17 mouse cellular contexts compared by ENCODE assay signal in the genomic region with DNA sequence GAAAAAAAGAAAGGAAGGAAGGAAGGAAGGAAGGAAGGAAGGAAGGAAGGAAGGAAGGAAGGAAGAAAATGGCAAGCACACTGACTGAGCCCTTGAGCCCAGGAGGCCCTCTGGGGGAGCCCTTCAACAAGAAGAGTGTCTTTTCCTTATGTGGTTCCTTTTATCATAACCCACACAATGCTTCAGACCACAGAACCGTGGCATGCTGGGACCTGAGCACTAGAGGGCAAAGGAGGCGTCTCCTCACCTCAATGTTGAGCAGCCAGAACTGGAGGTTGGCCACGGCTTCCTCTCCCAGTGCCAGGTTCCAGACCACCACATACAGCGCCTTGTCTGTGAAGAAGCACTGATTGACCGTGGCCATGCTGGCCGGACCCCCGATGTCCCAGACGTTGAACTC.
DNase-seq lines count a peak whose midpoint lies in the region; ATAC-seq and TF ChIP-seq lines count a peak whose summit lies in the region.
"Had no signal": no experiment of that assay in that cellular context is flagged by ENCODE, and none has a peak within 500 bp of the region (broad histone marks: within the 10 kb centered on the region; RNA-seq: fewer than 3 reads in every experiment).

No protein-coding gene starts in this region.

- peak; percentile 68 for DNase-seq in thymus, postnatal 0 days (ENCODE audit: low spot score)
- DNase-seq in thymus, adult 18-20 months, result no peak
- no peak for DNase-seq in lung, postnatal 0 days (ENCODE audit: low spot score)
- no peak for DNase-seq in MN1 (ENCODE audit: low spot score)
- DNase-seq in urinary bladder, postnatal 25 days (ENCODE audit: low spot score), result no peak
- DNase-seq: cerebellum, adult 9-11 months; gastrocnemius, postnatal 10 days; kidney, postnatal 4 days; layer of hippocampus, adult 9-11 months had no signal

- TF ChIP-seq POLR2A in myocyte (IDR thresholded peaks at IDR 0.05; ENCODE audit: insufficient read length, low read depth), result no peak

- H3K9ac ChIP-seq in lung, postnatal 0 days (replicated peaks; ENCODE audit: low read depth), result no peak overlapping the region
- H3K9ac ChIP-seq: heart, embryonic 12.5 days; limb, embryonic 15.5 days; midbrain, embryonic 15.5 days had no signal

- TF ChIP-seq CTCF in lung, postnatal 0 days (IDR thresholded peaks at IDR 0.05), result no peak

- no peaks in the 10 kb centered on the region for H3K4me1 ChIP-seq in lung, postnatal 0 days (ENCODE audit: insufficient read depth, low read depth, low read length)

- H3K27me3 ChIP-seq in myocyte (ENCODE audit: control insufficient read depth, insufficient read depth, insufficient read length), result no peaks in the 10 kb centered on the region
- no peaks in the 10 kb centered on the region for H3K27me3 ChIP-seq in lung, postnatal 0 days (replicated peaks; ENCODE audit: insufficient read depth, low read length)
- H3K27me3 ChIP-seq: heart, embryonic 12.5 days; limb, embryonic 15.5 days; midbrain, embryonic 15.5 days had no signal

- no peak for TF ChIP-seq EP300 in lung, postnatal 0 days (IDR thresholded peaks at IDR 0.05)

- H3K27ac ChIP-seq in lung, postnatal 0 days (ENCODE audit: low read length), result no peak overlapping the region
- H3K27ac ChIP-seq: limb, embryonic 15.5 days; midbrain, embryonic 15.5 days had no signal

- H3K4me3 ChIP-seq in myocyte, result no peak overlapping the region
- no peak overlapping the region for H3K4me3 ChIP-seq in lung, postnatal 0 days (ENCODE audit: low read depth, low read length)
- H3K4me3 ChIP-seq: forebrain, embryonic 10.5 days; heart, embryonic 12.5 days; limb, embryonic 15.5 days; midbrain, embryonic 15.5 days had no signal

- WGBS in lung, postnatal 0 days, result 86% methylated on average over 8 of the region's 8 CpGs

- ATAC-seq in granulocyte monocyte progenitor cell, adult 5-6 weeks (replicated peaks; ENCODE audit: poor library complexity, severe bottlenecking), result 0 out of 2 replicates have a peak, but pooled peaks have one; percentile 13
- no peak for ATAC-seq in lung, postnatal 0 days
- ATAC-seq: forebrain, embryonic 16.5 days; intestine, postnatal 0 days; midbrain, embryonic 15.5 days had no signal

- peaks cover 29% of the 10 kb centered on the region for H3K36me3 ChIP-seq in myocyte (ENCODE audit: control insufficient read depth, insufficient read depth)
- peaks cover 47% of the 10 kb centered on the region for H3K36me3 ChIP-seq in lung, postnatal 0 days (ENCODE audit: insufficient read depth, low read length)
- H3K36me3 ChIP-seq: midbrain, embryonic 15.5 days had no signal

- H3K9me3 ChIP-seq in lung, postnatal 0 days (ENCODE audit: low read length), result no peaks in the 10 kb centered on the region
- H3K9me3 ChIP-seq: forebrain, embryonic 10.5 days; heart, embryonic 12.5 days; limb, embryonic 15.5 days; midbrain, embryonic 15.5 days had no signal

- peak overlapping the region; percentile 24 for H3K4me2 ChIP-seq in myocyte (ENCODE audit: low read depth)
- no peak overlapping the region for H3K4me2 ChIP-seq in lung, postnatal 0 days (replicated peaks; ENCODE audit: low read depth, low read length)
- H3K4me2 ChIP-seq: heart, embryonic 12.5 days; limb, embryonic 15.5 days; midbrain, embryonic 15.5 days had no signal

- H3ac ChIP-seq in myocyte (ENCODE audit: control insufficient read depth, insufficient read length), result no peak overlapping the region

- no peaks in the 10 kb centered on the region for H3K79me2 ChIP-seq in myocyte (ENCODE audit: control insufficient read depth, insufficient read depth)

TF ChIP-seq in myocyte, 11 proteins besides CTCF, POLR2A, EP300 and RAD21:
- TF ChIP-seq SRF (IDR thresholded peaks at IDR 0.05; ENCODE audit: control insufficient read depth, insufficient read length, low read depth) (no peak), MAX (IDR thresholded peaks at IDR 0.05; ENCODE audit: low read depth) (no peak), USF1 (IDR thresholded peaks at IDR 0.05; ENCODE audit: low read depth) (no peak), MYOG (IDR thresholded peaks at IDR 0.05; ENCODE audit: control insufficient read depth in 1 of 3, insufficient read depth in 1 of 3, insufficient read length in 2 of 3, low read depth in 2 of 3) (no peak), MYOD1 (IDR thresholded peaks at IDR 0.05; ENCODE audit: control insufficient read depth in 1 of 3, insufficient read length in 2 of 3, low read depth in 2 of 3) (no peak), TCF12 (IDR thresholded peaks at IDR 0.05; ENCODE audit: insufficient read depth, poor library complexity, severe bottlenecking) (no peak), TCF3 (IDR thresholded peaks at IDR 0.05; ENCODE audit: insufficient read length, low read depth) (no peak), REST (IDR thresholded peaks at IDR 0.05; ENCODE audit: insufficient read depth, insufficient read length) (no peak), CEBPB (IDR thresholded peaks at IDR 0.05; ENCODE audit: insufficient read depth, poor library complexity, severe bottlenecking) (no peak), E2F4 (IDR thresholded peaks at IDR 0.05; ENCODE audit: insufficient read depth) (no peak), POLR2AphosphoS2 (IDR thresholded peaks at IDR 0.05; ENCODE audit: insufficient read length, low read depth) (no peak)
